30 mouse cellular contexts compared by ENCODE assay signal in the genomic region with DNA sequence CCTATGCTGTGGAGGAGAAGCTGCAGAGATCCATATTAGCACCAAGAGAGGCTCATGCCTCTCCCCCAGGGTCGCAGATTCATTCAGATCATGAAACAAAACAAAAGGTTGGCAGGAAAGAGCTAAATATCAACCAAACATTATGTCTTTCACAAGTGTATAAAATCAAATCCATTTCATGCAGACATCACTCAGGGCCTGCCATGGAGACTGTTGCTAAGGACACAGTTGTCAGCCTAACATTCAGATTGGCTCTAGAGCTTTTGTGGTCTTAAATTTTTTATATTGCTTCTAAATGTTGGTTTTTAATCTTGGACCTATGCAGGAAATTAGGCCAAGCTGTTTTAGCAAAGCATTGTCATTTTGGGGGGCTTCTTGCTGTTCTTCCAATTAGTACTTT. TPM values are rescaled to one million over a fixed set of nuclear protein-coding genes. Genes with fewer than 3 reads are reported as not detected.
DNase-seq lines count a peak whose midpoint lies in the region; ATAC-seq and TF ChIP-seq lines count a peak whose summit lies in the region.
"Had no signal": no experiment of that assay in that cellular context is flagged by ENCODE, and none has a peak within 500 bp of the region (broad histone marks: within the 10 kb centered on the region; RNA-seq: fewer than 3 reads in every experiment).

No protein-coding gene starts in this region.

- H3K9ac ChIP-seq in hindbrain, embryonic 16.5 days (ENCODE audit: low read depth, low read length), result no peak overlapping the region
- no peak overlapping the region for H3K9ac ChIP-seq in hindbrain, embryonic 12.5 days
- H3K9ac ChIP-seq in limb, embryonic 11.5 days (ENCODE audit: low read length), result no peak overlapping the region
- H3K9ac ChIP-seq in midbrain, postnatal 0 days (replicated peaks; ENCODE audit: low read length, poor library complexity, severe bottlenecking), result no peak overlapping the region
- H3K9ac ChIP-seq: embryonic facial prominence, embryonic 12.5 days; embryonic facial prominence, embryonic 15.5 days; forebrain, embryonic 12.5 days; forebrain, embryonic 15.5 days; heart, embryonic 12.5 days; heart, embryonic 15.5 days; hindbrain, embryonic 15.5 days had no signal

- TF ChIP-seq CTCF in midbrain, postnatal 0 days (IDR thresholded peaks at IDR 0.05), result no peak

- no peak overlapping the region for H3K27ac ChIP-seq in hindbrain, embryonic 16.5 days (ENCODE audit: low read depth, low read length)
- H3K27ac ChIP-seq in hindbrain, embryonic 12.5 days, result no peak overlapping the region
- no peak overlapping the region for H3K27ac ChIP-seq in limb, embryonic 11.5 days (replicated peaks; ENCODE audit: low read depth, low read length)
- H3K27ac ChIP-seq in limb, embryonic 10.5 days, result no peak overlapping the region
- H3K27ac ChIP-seq in midbrain, postnatal 0 days (ENCODE audit: low read depth, low read length), result peak overlapping the region; percentile 55
- no peak overlapping the region for H3K27ac ChIP-seq in midbrain, embryonic 10.5 days (replicated peaks)
- H3K27ac ChIP-seq: embryonic facial prominence, embryonic 12.5 days; embryonic facial prominence, embryonic 15.5 days; forebrain, embryonic 12.5 days; forebrain, embryonic 15.5 days; heart, embryonic 15.5 days; hindbrain, embryonic 10.5 days; hindbrain, embryonic 15.5 days had no signal

- no peak overlapping the region for H3K4me2 ChIP-seq in hindbrain, embryonic 16.5 days (ENCODE audit: low read length)
- no peak overlapping the region for H3K4me2 ChIP-seq in hindbrain, embryonic 12.5 days (replicated peaks)
- no peak overlapping the region for H3K4me2 ChIP-seq in limb, embryonic 11.5 days (ENCODE audit: low read depth, severe bottlenecking)
- H3K4me2 ChIP-seq in midbrain, postnatal 0 days (ENCODE audit: low read depth, low read length, poor library complexity, severe bottlenecking), result no peak overlapping the region
- H3K4me2 ChIP-seq: embryonic facial prominence, embryonic 12.5 days; embryonic facial prominence, embryonic 15.5 days; forebrain, embryonic 12.5 days; forebrain, embryonic 15.5 days; heart, embryonic 12.5 days; heart, embryonic 15.5 days; hindbrain, embryonic 15.5 days had no signal

- H3K9me3 ChIP-seq in hindbrain, embryonic 16.5 days (ENCODE audit: control insufficient read depth, low read length), result no peaks in the 10 kb centered on the region
- H3K9me3 ChIP-seq in hindbrain, embryonic 12.5 days (replicated peaks), result no peaks in the 10 kb centered on the region
- H3K9me3 ChIP-seq in limb, embryonic 11.5 days (ENCODE audit: control insufficient read depth, low read length), result no peaks in the 10 kb centered on the region
- H3K9me3 ChIP-seq in limb, embryonic 10.5 days (replicated peaks), result no peaks in the 10 kb centered on the region
- H3K9me3 ChIP-seq in midbrain, postnatal 0 days (ENCODE audit: low read length), result no peaks in the 10 kb centered on the region
- no peaks in the 10 kb centered on the region for H3K9me3 ChIP-seq in midbrain, embryonic 10.5 days (replicated peaks)
- H3K9me3 ChIP-seq: embryonic facial prominence, embryonic 12.5 days; embryonic facial prominence, embryonic 15.5 days; forebrain, embryonic 12.5 days; hindbrain, embryonic 10.5 days; hindbrain, embryonic 15.5 days had no signal

- H3K27me3 ChIP-seq in hindbrain, embryonic 16.5 days (replicated peaks; ENCODE audit: control insufficient read depth, insufficient read depth, low read length), result no peaks in the 10 kb centered on the region
- no peaks in the 10 kb centered on the region for H3K27me3 ChIP-seq in hindbrain, embryonic 12.5 days
- H3K27me3 ChIP-seq in limb, embryonic 11.5 days (ENCODE audit: control insufficient read depth, insufficient read depth, low read length), result no peaks in the 10 kb centered on the region
- H3K27me3 ChIP-seq in limb, embryonic 10.5 days (ENCODE audit: low read depth, poor library complexity, severe bottlenecking), result no peaks in the 10 kb centered on the region
- no peaks in the 10 kb centered on the region for H3K27me3 ChIP-seq in midbrain, postnatal 0 days (ENCODE audit: insufficient read depth, low read length)
- no peaks in the 10 kb centered on the region for H3K27me3 ChIP-seq in midbrain, embryonic 10.5 days (ENCODE audit: low read depth, poor library complexity, severe bottlenecking)
- H3K27me3 ChIP-seq: embryonic facial prominence, embryonic 12.5 days; embryonic facial prominence, embryonic 15.5 days; forebrain, embryonic 12.5 days; forebrain, embryonic 15.5 days; heart, embryonic 12.5 days; heart, embryonic 15.5 days; hindbrain, embryonic 15.5 days had no signal

- WGBS in hindbrain, embryonic 16.5 days, result 91% methylated on average over 1 of the region's 1 CpGs
- WGBS in hindbrain, embryonic 12.5 days, result 93% methylated on average over 1 of the region's 1 CpGs
- WGBS in limb, embryonic 11.5 days, result 87% methylated on average over 1 of the region's 1 CpGs
- 98% methylated on average over 1 of the region's 1 CpGs for whole genome bisulfite sequencing in limb, embryonic 10.5 days
- WGBS in midbrain, postnatal 0 days, result 65% methylated on average over 1 of the region's 1 CpGs
- WGBS in midbrain, embryonic 10.5 days, result 81% methylated on average over 1 of the region's 1 CpGs

- H3K4me1 ChIP-seq in hindbrain, embryonic 16.5 days (ENCODE audit: control insufficient read depth, insufficient read depth, low read depth, low read length), result no peaks in the 10 kb centered on the region
- no peaks in the 10 kb centered on the region for H3K4me1 ChIP-seq in hindbrain, embryonic 12.5 days
- H3K4me1 ChIP-seq in limb, embryonic 11.5 days (ENCODE audit: control insufficient read depth, insufficient read depth, low read length), result no peaks in the 10 kb centered on the region
- no peaks in the 10 kb centered on the region for H3K4me1 ChIP-seq in limb, embryonic 10.5 days
- no peaks in the 10 kb centered on the region for H3K4me1 ChIP-seq in midbrain, postnatal 0 days (ENCODE audit: insufficient read depth, low read length)
- H3K4me1 ChIP-seq in midbrain, embryonic 10.5 days, result no peaks in the 10 kb centered on the region
- H3K4me1 ChIP-seq: embryonic facial prominence, embryonic 12.5 days; embryonic facial prominence, embryonic 15.5 days; forebrain, embryonic 12.5 days; forebrain, embryonic 15.5 days; hindbrain, embryonic 10.5 days; hindbrain, embryonic 15.5 days had no signal

- peak; percentile 4 for DNase-seq in limb, embryonic 11.5 days (ENCODE audit: low spot score)
- DNase-seq in limb, embryonic 10.5 days (ENCODE audit: low spot score), result no peak
- DNase-seq in midbrain, postnatal 0 days (ENCODE audit: low spot score), result no peak
- no peak for DNase-seq in midbrain, embryonic 10.5 days (ENCODE audit: low spot score)
- DNase-seq: adrenal gland, adult 2 months; adrenal gland, postnatal 14 days; cerebellum, adult 11 months; cerebellum, adult 2 months; cerebellum, adult 9-11 months; cerebellum, postnatal 25 days; gastrocnemius, postnatal 10 days; gastrocnemius, postnatal 36 days; heart, postnatal 10 days; heart, postnatal 36 days had no signal

- no peaks in the 10 kb centered on the region for H3K36me3 ChIP-seq in hindbrain, embryonic 16.5 days (ENCODE audit: control insufficient read depth, insufficient read depth, low read length)
- no peaks in the 10 kb centered on the region for H3K36me3 ChIP-seq in hindbrain, embryonic 12.5 days
- no peaks in the 10 kb centered on the region for H3K36me3 ChIP-seq in limb, embryonic 11.5 days (ENCODE audit: control insufficient read depth, insufficient read depth, low read length)
- H3K36me3 ChIP-seq in limb, embryonic 10.5 days, result no peaks in the 10 kb centered on the region
- no peaks in the 10 kb centered on the region for H3K36me3 ChIP-seq in midbrain, postnatal 0 days (ENCODE audit: insufficient read depth, low read length)
- no peaks in the 10 kb centered on the region for H3K36me3 ChIP-seq in midbrain, embryonic 10.5 days
- H3K36me3 ChIP-seq: embryonic facial prominence, embryonic 12.5 days; embryonic facial prominence, embryonic 15.5 days; forebrain, embryonic 12.5 days; forebrain, embryonic 15.5 days; heart, embryonic 12.5 days; heart, embryonic 15.5 days; hindbrain, embryonic 10.5 days; hindbrain, embryonic 15.5 days had no signal

- ATAC-seq in hindbrain, embryonic 16.5 days, result peak; percentile 58; the same call in 1 of the 2 replicates
- ATAC-seq in hindbrain, embryonic 12.5 days (ENCODE audit: low FRiP score), result no peak
- no peak for ATAC-seq in limb, embryonic 11.5 days (ENCODE audit: insufficient number of reproducible peaks, low FRiP score, low TSS enrichment, low read depth)
- ATAC-seq in midbrain, postnatal 0 days (ENCODE audit: low FRiP score), result 0 out of 2 replicates have a peak, but pooled peaks have one; percentile 49
- ATAC-seq: CD4-positive, CD25-positive, alpha-beta regulatory T cell, adult 4 months; forebrain, embryonic 15.5 days; inflammation-experienced regulatory T-cells, adult 6 months had no signal

- H3K4me3 ChIP-seq in hindbrain, embryonic 16.5 days (ENCODE audit: low read length), result no peak overlapping the region
- no peak overlapping the region for H3K4me3 ChIP-seq in hindbrain, embryonic 12.5 days
- H3K4me3 ChIP-seq in limb, embryonic 11.5 days (ENCODE audit: low read depth, low read length), result no peak overlapping the region
- H3K4me3 ChIP-seq in limb, embryonic 10.5 days, result no peak overlapping the region
- no peak overlapping the region for H3K4me3 ChIP-seq in midbrain, postnatal 0 days (ENCODE audit: low read depth, low read length)
- no peak overlapping the region for H3K4me3 ChIP-seq in midbrain, embryonic 10.5 days
- H3K4me3 ChIP-seq: embryonic facial prominence, embryonic 12.5 days; embryonic facial prominence, embryonic 15.5 days; forebrain, embryonic 12.5 days; forebrain, embryonic 15.5 days; heart, embryonic 12.5 days; heart, embryonic 15.5 days; hindbrain, embryonic 10.5 days; hindbrain, embryonic 15.5 days had no signal

RNA-seq across cellular contexts. Expression of gene Ckmt2, which starts 8.1 kb away (rescaled TPM):
- 0.14 and 0.79 TPM in 2 replicates for polyA plus RNA-seq in hindbrain, embryonic 16.5 days (2015; fragmentation: Nextera tagmentation; extraction: Ambion mirVana)
- not detected in 2 replicates for polyA plus RNA-seq in hindbrain, embryonic 12.5 days (2016; fragmentation: Nextera tagmentation; extraction: Ambion mirVana)
- 0.21 TPM in 1 of 2 replicates, not detected in the other for polyA plus RNA-seq in limb, embryonic 11.5 days (2014; fragmentation: Nextera tagmentation; extraction: Ambion mirVana)
- not detected in 2 replicates for polyA plus RNA-seq in limb, embryonic 10.5 days (2016; fragmentation: Nextera tagmentation; extraction: Ambion mirVana)
- total RNA-seq in midbrain, postnatal 0 days (2014; rRNA removed), result not detected in 2 replicates
- polyA plus RNA-seq in midbrain, postnatal 0 days (2015; fragmentation: Nextera tagmentation; extraction: Ambion mirVana), result 0.11 TPM in 1 of 2 replicates, not detected in the other
- not detected in 2 replicates for polyA plus RNA-seq in midbrain, embryonic 10.5 days (2016; fragmentation: Nextera tagmentation; extraction: Ambion mirVana)
- total RNA-seq: adrenal gland, adult 2 months; adrenal gland, postnatal 14 days; common myeloid progenitor, adult 5-6 weeks; granulocyte monocyte progenitor cell, adult 5-6 weeks; MEL had no signal
- polyA plus RNA-seq: adrenal gland, adult 2 months; C2C12; CD4-positive, CD25-positive, alpha-beta regulatory T cell, adult 4 months; cerebellum, adult 2 months; embryonic facial prominence, embryonic 12.5 days; forebrain, embryonic 12.5 days; forebrain, embryonic 15.5 days; hindbrain, embryonic 10.5 days; hindbrain, embryonic 15.5 days; inflammation-experienced regulatory T-cells, adult 6 months had no signal

Comparison
In these comparisons a context has a peak if more than half of its experiments do, and no peak if none do; other contexts are left out.
1. ATAC-seq: peak in hindbrain, embryonic 16.5 days (single experiment) and midbrain, postnatal 0 days (single experiment); none in hindbrain, embryonic 12.5 days (single experiment) and limb, embryonic 11.5 days (single experiment).